ENCODE assay signal across 16 mouse cellular contexts in genomic region chr17:86570491-86570890, GRCm38 (mm10).
DNase-seq lines count a peak whose midpoint lies in the region.
"Had no signal": no experiment of that assay in that cellular context is flagged by ENCODE, and none has a peak within 500 bp of the region (broad histone marks: within the 10 kb centered on the region; RNA-seq: fewer than 3 reads in every experiment).

No protein-coding gene starts in this region.

- DNase-seq in heart, adult 11 months = peak; percentile 78
- DNase-seq in heart, adult 18-20 months = no peak
- DNase-seq in ovary, adult 18-20 months (ENCODE audit: low spot score) = peak; percentile 54
- no peak for DNase-seq in ovary, postnatal 10 days (ENCODE audit: low spot score)
- DNase-seq in ovary, postnatal 36 days (ENCODE audit: low spot score) = peak; percentile 57
- no peak for DNase-seq in ovary, postnatal 14 days (ENCODE audit: low spot score)
- DNase-seq: adrenal gland, adult 2 months; adrenal gland, adult 8-10 months; adrenal gland, postnatal 10 days; adrenal gland, postnatal 14 days; adrenal gland, postnatal 25 days; adrenal gland, postnatal 36 days; B cell, adult 2 months; cerebellum, adult 11 months; cerebellum, adult 11-12 months; cerebellum, adult 18-20 months had no signal

Comparison
In these comparisons a context has a peak if more than half of its experiments do, and no peak if none do; other contexts are left out.
1. DNase-seq: peak in heart, adult 11 months (single experiment), ovary, adult 18-20 months (single experiment) and ovary, postnatal 36 days (single experiment); none in heart, adult 18-20 months (0 of 2), ovary, postnatal 10 days (single experiment) and ovary, postnatal 14 days (single experiment).